Mouse (Mus musculus) liver, embryonic 16.5 days (tissue): Measurements from ENCODE around the gene St3gal6. TPM values are rescaled to one million over a fixed set of nuclear protein-coding genes. Genes with fewer than 3 reads are reported as not detected.

Experiments
- polyA plus RNA-seq: library from polyadenylated mRNA; unstranded; fragments of >200 nt; fragmentation: Nextera tagmentation; extraction: Ambion mirVana; gene quantifications from 2 replicates; pipeline ENCODE4 v1.2.1, GENCODE M21; 2015

St3gal6 gene
- polyA plus RNA-seq, 1 experiment from 2014 or later: 25.1 TPM

Other genes with a start within 250 kb of the St3gal6 start
- gene Dcbld2, start 115.8 kb downstream of the St3gal6 start, polyA plus RNA-seq: 0.42 and 0.66 TPM in 2 replicates
- gene Gm813, start 92.7 kb upstream of the St3gal6 start, polyA plus RNA-seq: not detected in 2 replicates
- gene E330017A01Rik, start 114.5 kb upstream of the St3gal6 start, polyA plus RNA-seq: not detected in 2 replicates
- 356 and 399 TPM in 2 replicates for gene Cpox, start 146.0 kb upstream of the St3gal6 start, polyA plus RNA-seq
- gene Gpr15, start 194.8 kb upstream of the St3gal6 start, polyA plus RNA-seq: not detected in 2 replicates
- 23.8 and 24.2 TPM in 2 replicates for gene Cldnd1, start 203.7 kb upstream of the St3gal6 start, polyA plus RNA-seq
- not detected in 2 replicates for gene Olfr172, start 238.9 kb upstream of the St3gal6 start, polyA plus RNA-seq